Mouse (Mus musculus): Measurements from ENCODE around the gene Fut11.

DNA sequence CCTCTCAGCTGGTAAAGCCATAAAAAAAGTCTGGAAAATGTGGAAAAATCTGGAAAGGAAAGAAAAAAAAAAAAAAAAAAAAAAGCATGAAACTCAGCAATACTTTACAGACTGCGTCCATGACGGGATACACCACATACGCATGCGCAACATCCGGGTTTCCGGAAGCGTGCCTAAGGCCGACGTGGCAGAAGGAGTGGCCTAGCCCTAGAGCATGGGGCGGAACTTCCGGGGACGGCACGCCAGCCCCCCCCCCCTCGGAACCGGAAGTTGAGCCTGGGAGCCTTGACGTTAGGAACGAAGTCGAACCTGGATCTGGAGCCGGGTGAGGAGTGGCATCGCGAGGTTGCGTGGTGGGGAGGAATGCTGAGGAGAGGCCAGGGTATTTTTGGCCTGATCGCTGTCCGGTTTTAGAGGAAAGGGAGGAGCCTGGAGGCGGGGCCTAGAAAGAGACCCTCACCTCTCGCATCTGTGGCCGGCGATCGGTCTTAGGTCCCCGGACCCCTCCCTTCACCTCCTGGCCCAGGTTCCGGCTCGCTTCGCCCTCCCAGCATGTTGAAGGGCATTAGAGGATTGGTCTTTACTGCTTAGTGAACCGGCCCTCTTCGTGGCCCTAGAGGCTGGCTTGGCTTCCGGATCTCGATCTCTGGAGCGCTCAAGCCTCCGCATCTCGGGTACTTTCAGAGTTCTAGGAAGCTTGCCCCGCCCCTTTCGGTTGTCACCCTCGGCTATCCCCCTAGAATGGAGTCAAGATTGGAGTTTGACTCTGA, 20.5 kb upstream of the Fut11 start, which contains the start of gene Sec24c:
- TF ChIP-seq CTCF (IDR thresholded peaks at IDR 0.05; ENCODE audit: control insufficient read depth, insufficient read depth, insufficient replicate concordance, low read depth, low read length) (0 out of 2 replicates have a peak, but pooled peaks have one; percentile 2), POLR2A (IDR thresholded peaks at IDR 0.05; ENCODE audit: control insufficient read depth, low read depth, low read length) (peak; percentile 70)
